Mouse (Mus musculus) kidney, postnatal 0 days (tissue): Measurements from ENCODE around the gene Agbl5. TPM values are rescaled to one million over a fixed set of nuclear protein-coding genes. Genes with fewer than 3 reads are reported as not detected.
A peak's percentile ranks its signal among the peaks of the same experiment; 100 is the strongest.

Experiments
- ATAC-seq: fragments of 200-750 bp; cut with Nextera tagmentation; replicated peaks from 2 replicates; pipeline ENCODE4 v1.8.0; 2017; ENCODE audit warnings: low read depth, moderate number of reproducible peaks, moderate TSS enrichment, moderate library complexity; ENCODE audit not compliant: low FRiP score
- DNase-seq: peaks from one replicate; pipeline ENCODE4 v3.0.0-alpha.2; 2016; ENCODE audit warnings: low spot score
- H3K27ac ChIP-seq: fragments of 300-500 bp; sonication (generic); 2 replicates; pipeline ENCODE4 v1.5.1; 2014; ENCODE audit warnings: mild to moderate bottlenecking
- H3K27me3 ChIP-seq: fragments of 300-500 bp; sonication (generic); 2 replicates; pipeline ENCODE4 v1.6.1; 2014; ENCODE audit warnings: low read length, mixed read lengths; ENCODE audit not compliant: insufficient read depth
- H3K36me3 ChIP-seq: fragments of 300-500 bp; sonication (generic); 2 replicates; pipeline ENCODE4 v1.6.1; 2014; ENCODE audit warnings: low read length, mixed read lengths; ENCODE audit not compliant: insufficient read depth
- H3K4me1 ChIP-seq: fragments of 300-500 bp; sonication (generic); replicated peaks from 2 replicates; pipeline ENCODE4 v1.6.1; 2014; ENCODE audit warnings: antibody characterized with exemption, low read length, mixed read lengths; ENCODE audit not compliant: insufficient read depth
- H3K4me2 ChIP-seq: fragments of 300-500 bp; sonication (generic); 2 replicates; pipeline ENCODE4 v1.6.1; 2014; ENCODE audit warnings: mild to moderate bottlenecking, low read length, moderate library complexity, mixed read lengths
- H3K4me3 ChIP-seq: fragments of 300-500 bp; sonication (generic); replicated peaks from 2 replicates; pipeline ENCODE4 v1.5.1; 2014; ENCODE audit warnings: low read depth, low read length
- H3K9ac ChIP-seq: fragments of 300-500 bp; sonication (generic); 2 replicates; pipeline ENCODE4 v1.6.1; 2014; ENCODE audit warnings: low read depth, low read length
- H3K9me3 ChIP-seq: fragments of 300-500 bp; sonication (generic); replicated peaks from 2 replicates; pipeline ENCODE4 v1.6.1; 2016; ENCODE audit warnings: low read length, inconsistent platforms, mixed read lengths
- CTCF ChIP-seq: IDR thresholded peaks from 2 replicates; pipeline ENCODE4 v1.5.1; 2016; ENCODE audit warnings: antibody characterized with exemption, low read depth, mild to moderate bottlenecking, moderate library complexity
- WGBS: fragments of 180-500 bp; shearing (Covaris S2); extraction: QIAGEN DNeasy Blood & Tissue Kit; methylation state at CpG from one replicate; pipeline ENCODE4 v1.1.7; 2014; 5-methylcytosine and 5-hydroxymethylcytosine counted together
- polyA plus RNA-seq: library from polyadenylated mRNA; unstranded; fragments of >200 nt; fragmentation: Nextera tagmentation; extraction: Ambion mirVana; gene quantifications from 2 replicates; pipeline ENCODE4 v1.2.1, GENCODE M21; 2015

The Agbl5 gene
- polyA plus RNA-seq, 1 experiment from 2014 or later: 17.5 TPM

DNA sequence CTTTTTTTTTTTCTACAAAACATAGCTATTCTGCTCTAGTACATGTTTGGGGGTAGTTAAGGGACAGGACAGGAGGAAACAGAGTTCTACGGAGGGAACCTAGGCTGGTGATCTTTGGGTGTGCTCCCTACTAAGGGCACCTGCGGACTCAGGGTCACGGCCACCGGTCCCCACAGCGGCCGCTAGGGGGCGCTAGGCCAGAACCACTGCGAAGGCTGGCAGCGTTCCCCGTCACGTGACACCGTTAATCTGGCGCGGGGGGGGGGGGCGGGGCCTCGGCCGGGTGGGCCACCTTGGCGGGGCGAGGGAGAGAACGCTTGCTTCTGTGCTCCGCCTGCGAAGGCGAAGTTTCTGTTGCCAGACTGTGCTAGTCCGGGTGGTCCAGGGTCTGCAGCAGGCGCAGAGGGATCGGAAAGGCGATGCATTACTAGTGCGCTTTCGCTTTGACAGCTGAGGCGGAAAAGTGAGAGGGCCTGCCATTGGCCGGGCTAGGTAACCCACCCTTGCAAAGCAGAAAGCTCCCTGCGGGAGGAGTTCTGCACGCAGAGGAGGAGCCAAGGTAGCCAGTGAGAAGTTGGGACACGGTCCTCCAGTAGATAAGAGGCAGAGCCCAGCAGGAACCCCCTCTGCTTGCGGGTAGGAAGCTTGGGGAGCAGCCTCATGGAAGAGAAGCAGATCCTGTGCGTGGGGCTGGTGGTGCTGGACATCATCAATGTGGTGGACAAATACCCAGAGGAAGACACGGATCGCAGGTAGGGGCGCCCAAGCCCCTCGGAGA lies 33.0 kb downstream of the Agbl5 start, which contains the start of gene Khk:
Khk (plus strand) TSS at position 176 of the 778 bp plus-strand sequence.
- Histone ChIP-seq H3K9me3 (no peaks in the 10 kb centered on the region), H3K4me2 (peak within 1 kb of the TSS; percentile 82), H3K27ac (peak within 1 kb of the TSS; percentile 87), H3K36me3 (peaks cover 21% of the 10 kb centered on the region; the same call in 1 of the 2 replicates), H3K27me3 (no peaks in the 10 kb centered on the region), H3K9ac (peak within 1 kb of the TSS; percentile 65), H3K4me1 (peaks cover 19% of the 10 kb centered on the region), H3K4me3 (peak within 1 kb of the TSS; percentile 56)
- ATAC-seq: peak; percentile 80
- DNase-seq: peak; percentile 95
- WGBS: 1% methylated on average over 37 of the region's 40 CpGs
- TF ChIP-seq CTCF: peak; percentile 86

DNA sequence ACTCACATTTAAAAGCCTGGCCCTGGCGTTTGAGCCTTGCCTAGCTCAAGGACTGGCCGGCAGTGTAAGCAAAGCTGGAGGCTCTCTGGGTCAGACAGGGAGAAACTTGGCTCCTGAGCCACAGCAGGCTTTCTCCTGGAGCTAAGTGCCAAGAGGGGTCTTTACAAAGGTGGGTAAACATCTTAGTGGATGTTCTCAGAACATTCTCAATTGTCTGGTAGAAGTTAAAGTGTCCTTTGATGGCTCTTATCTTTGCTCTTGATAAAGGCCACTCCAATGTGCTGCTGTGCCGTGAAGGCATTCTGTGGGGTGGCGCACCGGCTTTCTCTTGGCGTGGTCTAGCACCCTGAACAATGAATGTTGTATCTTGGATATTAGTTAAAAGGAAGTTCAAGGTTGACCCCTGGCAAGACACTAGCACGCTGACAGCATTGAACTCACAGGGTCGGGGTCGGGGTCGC lies 34.1 kb downstream of the Agbl5 start:
- Histone ChIP-seq H3K4me3 (no peak overlapping the region), H3K36me3 (peaks cover 14% of the 10 kb centered on the region; the same call in 1 of the 2 replicates), H3K4me2 (peak overlapping the region; percentile 82), H3K4me1 (peaks cover 12% of the 10 kb centered on the region), H3K9me3 (no peaks in the 10 kb centered on the region), H3K27me3 (no peaks in the 10 kb centered on the region), H3K9ac (no peak overlapping the region; the same call in 1 of the 2 replicates), H3K27ac (peak overlapping the region; percentile 9; the same call in 1 of the 2 replicates)
- ATAC-seq: no peak
- DNase-seq: no peak
- WGBS: 75% methylated on average over 10 of the region's 10 CpGs
- no peak for TF ChIP-seq CTCF

DNA sequence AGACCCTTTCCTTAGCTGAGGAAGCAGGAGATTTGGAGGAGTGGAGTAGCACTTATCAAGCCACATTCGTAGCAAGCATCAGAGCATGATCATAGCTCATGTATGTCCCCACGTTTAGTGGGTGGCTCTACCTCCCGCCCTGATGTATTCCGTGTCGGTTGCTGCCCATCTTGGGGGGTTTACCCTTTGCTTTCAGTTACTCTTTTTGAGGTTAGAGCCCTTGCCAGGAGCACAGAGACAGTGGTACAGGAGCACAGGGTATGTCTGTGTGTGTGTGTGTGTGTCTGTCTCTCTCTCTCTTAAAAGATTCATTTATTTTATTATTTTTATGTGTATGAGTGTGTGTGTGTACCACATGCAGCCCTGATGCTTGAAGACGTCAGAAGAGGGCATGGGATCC lies 34.6 kb downstream of the Agbl5 start:
- H3K27ac ChIP-seq: no peak overlapping the region
- 79% methylated on average over 6 of the region's 6 CpGs for WGBS
- H3K4me3 ChIP-seq: no peak overlapping the region
- peaks cover 12% of the 10 kb centered on the region for H3K4me1 ChIP-seq
- no peak overlapping the region for H3K9ac ChIP-seq
- no peaks in the 10 kb centered on the region for H3K9me3 ChIP-seq
- 0 out of 2 replicates have a peak, but pooled peaks cover 9% of the 10 kb centered on the region for H3K36me3 ChIP-seq
- no peak overlapping the region for H3K4me2 ChIP-seq
- DNase-seq: no peak
- no peak for ATAC-seq
- no peaks in the 10 kb centered on the region for H3K27me3 ChIP-seq
- no peak for TF ChIP-seq CTCF

- no peak for ATAC-seq
- Histone ChIP-seq H3K27ac (no peak overlapping the region), H3K4me1 (peaks cover 12% of the 10 kb centered on the region), H3K36me3 (no peaks in the 10 kb centered on the region), H3K27me3 (no peaks in the 10 kb centered on the region), H3K4me3 (no peak overlapping the region), H3K9ac (no peak overlapping the region), H3K4me2 (no peak overlapping the region), H3K9me3 (no peaks in the 10 kb centered on the region)
- TF ChIP-seq CTCF: no peak
- 84% methylated on average over 8 of the region's 8 CpGs for WGBS
- DNase-seq: no peak
These were observed 36.1 kb downstream of the Agbl5 start for GRCm38 (mm10) chr5:30924614-30925013.

DNA sequence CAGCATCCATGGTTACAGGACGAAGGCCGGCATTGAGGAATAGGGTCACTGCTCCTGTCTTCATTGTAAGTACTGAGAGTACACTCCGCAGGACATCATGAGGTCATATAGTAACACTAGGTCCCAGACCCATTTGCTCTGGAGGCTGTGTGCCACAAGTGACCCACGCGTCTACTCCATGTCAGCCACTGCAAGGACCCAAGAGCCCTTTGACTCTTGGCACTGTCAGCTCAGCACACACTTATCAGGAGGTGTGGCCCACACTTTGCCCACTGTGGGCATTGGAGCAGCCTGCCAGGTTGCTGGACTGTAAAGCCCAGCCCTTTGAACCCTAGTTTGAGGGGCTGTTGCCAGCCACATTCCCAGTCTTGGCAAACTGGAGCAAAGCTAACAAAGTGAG lies 36.7 kb downstream of the Agbl5 start:
- DNase-seq (no peak), ATAC-seq (no peak)
- TF ChIP-seq CTCF: no peak
- H3K4me1 ChIP-seq: peaks cover 12% of the 10 kb centered on the region
- no peaks in the 10 kb centered on the region for H3K27me3 ChIP-seq
- H3K9me3 ChIP-seq: no peaks in the 10 kb centered on the region
- H3K27ac ChIP-seq: no peak overlapping the region
- 87% methylated on average over 5 of the region's 5 CpGs for WGBS
- H3K36me3 ChIP-seq: no peaks in the 10 kb centered on the region
- H3K9ac ChIP-seq: no peak overlapping the region
- no peak overlapping the region for H3K4me3 ChIP-seq
- no peak overlapping the region for H3K4me2 ChIP-seq

GRCm38 (mm10) chr5:30926073-30926472 lies 37.6 kb downstream of the Agbl5 start:
- H3K4me3 ChIP-seq: no peak overlapping the region
- H3K27me3 ChIP-seq: no peaks in the 10 kb centered on the region
- no peaks in the 10 kb centered on the region for H3K9me3 ChIP-seq
- 83% methylated on average over 2 of the region's 2 CpGs for WGBS
- H3K36me3 ChIP-seq: no peaks in the 10 kb centered on the region
- H3K9ac ChIP-seq: no peak overlapping the region
- peaks cover 10% of the 10 kb centered on the region for H3K4me1 ChIP-seq
- DNase-seq (no peak), ATAC-seq (no peak)
- TF ChIP-seq CTCF: no peak
- H3K4me2 ChIP-seq: no peak overlapping the region
- no peak overlapping the region for H3K27ac ChIP-seq
